Mouse (Mus musculus) urinary bladder, postnatal 36 days (tissue): ENCODE results near the gene Skp2.
A peak's percentile ranks its signal among the peaks of the same experiment; 100 is the strongest.

Experiments
- DNase-seq, 2 experiments: peaks; one replicate each; pipeline ENCODE4 v3.0.0; 2022; ENCODE audit warnings: low spot score in 2 of 2, mixed read lengths in 1 of 2

Skp2 gene

GRCm38 (mm10) chr15:9074671-9075070, 80.6 kb downstream of the Skp2 start:
- DNase-seq = peak in 1 of 2 experiments; percentile 8

DNA sequence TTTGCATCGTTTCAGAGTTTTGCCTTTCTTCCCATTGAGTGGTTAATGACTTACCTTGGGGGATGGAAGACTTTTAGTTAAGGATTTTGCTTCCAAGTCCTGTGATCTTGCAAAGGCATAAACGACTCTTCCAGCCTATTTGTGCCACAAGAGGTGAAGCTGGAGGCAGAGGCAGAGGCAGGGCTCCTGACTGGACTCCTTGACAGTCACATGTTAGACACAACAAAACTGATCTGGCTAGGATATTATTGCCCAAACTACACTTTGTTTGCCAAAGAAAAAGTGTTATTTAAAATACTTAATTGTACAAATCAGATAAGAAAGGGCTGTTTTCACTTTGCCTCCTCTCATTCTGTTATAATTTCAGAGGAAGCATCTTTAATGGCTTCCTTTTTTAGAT, 81.1 kb downstream of the Skp2 start:
- DNase-seq = no peak

DNA sequence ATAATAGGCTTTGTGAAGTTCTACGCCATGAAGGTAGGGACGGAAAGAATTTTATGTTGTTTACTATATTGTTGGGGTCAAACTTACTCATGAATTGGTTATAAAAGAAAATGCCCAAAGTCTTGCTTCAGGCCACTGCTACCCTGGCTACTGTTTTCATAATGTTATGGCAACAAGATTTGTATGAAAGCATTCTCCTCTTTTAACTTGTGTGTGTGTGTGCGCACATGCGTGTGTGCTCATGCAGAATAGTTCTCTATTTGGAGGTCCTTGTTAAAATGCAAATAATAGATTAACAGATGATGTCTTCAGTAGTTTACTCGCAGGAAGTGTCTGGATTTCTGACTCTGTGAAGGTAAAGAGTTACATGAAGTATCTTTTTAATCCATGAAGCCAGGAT, 81.5 kb downstream of the Skp2 start:
- DNase-seq = no peak

GRCm38 (mm10) chr15:9073067-9073608, 82.1 kb downstream of the Skp2 start:
- no peak for DNase-seq

DNA sequence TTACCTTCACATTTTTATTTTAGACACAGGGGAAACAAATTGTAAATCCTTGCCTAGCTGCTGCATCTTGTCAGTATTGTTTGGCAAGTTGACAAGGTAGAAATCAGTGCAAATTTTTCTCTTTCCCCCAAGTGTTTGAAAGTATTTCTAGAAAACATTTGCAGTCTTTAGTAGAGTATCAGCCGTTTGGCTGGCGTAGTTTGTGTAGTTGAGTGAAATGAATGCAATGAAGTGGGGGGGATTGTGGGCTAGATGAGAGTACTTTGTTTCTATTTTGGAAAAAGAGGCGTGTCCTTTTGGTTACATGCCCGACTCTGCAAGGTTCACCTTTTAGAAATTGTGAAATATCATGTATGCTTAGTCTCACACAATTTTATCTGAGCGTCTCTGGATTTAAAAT, 82.6 kb downstream of the Skp2 start:
- no peak for DNase-seq

GRCm38 (mm10) chr15:9071556-9072544, 83.4 kb downstream of the Skp2 start:
- DNase-seq = peak; percentile 32 to 42

GRCm38 (mm10) chr15:9070912-9071555, 84.2 kb downstream of the Skp2 start, which contains the start of gene Nadk2:
TSS of gene Nadk2 (plus strand) at chr15:9071260.
- DNase-seq = peak; percentile 97 to 99

DNA sequence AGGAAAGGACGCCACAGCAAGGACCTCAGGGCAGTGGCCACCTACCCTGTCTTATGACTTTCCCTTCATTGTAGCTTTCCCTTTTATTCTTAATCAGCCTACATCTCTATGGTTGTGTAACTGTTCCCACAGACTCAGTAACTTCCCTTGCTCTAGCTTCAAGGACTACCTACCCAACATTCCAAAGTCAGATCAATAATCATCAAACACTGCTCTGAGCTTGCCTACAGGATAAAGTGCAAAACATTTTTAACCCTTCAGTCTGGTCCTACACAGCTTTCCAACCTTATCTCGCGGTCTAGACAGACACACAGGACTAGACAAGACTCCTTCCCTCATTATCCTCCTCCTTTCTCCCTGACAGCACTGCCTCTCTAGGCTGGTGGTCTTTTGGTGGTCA, 84.9 kb downstream of the Skp2 start:
- no peak for DNase-seq

DNA sequence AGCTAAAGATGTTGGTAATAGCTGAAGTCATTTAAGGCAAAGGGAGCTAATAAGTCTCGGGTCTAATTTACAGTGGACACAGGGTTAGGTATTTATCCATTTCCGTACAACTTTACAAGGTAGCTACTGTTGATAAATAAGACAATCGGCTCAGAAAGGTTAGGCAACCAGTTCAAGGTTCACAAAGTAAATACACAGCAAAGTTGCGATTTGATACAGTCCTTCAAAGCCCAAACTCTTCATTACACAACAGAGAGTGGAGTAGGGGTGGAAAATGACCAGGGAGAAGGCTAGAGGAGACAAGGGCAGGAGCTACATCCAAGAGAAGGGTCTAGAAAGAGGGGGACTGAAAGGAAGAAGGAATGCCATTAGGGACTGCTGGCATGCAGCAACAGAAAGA, 86.3 kb downstream of the Skp2 start:
- no peak for DNase-seq
